Mouse (Mus musculus): ENCODE results near the gene Gm20538. TPM values are rescaled to one million over a fixed set of nuclear protein-coding genes. Genes with fewer than 3 reads are reported as not detected.

The Gm20538 gene
- total RNA-seq, 2 experiments from 2014 or later = not detected

DNA sequence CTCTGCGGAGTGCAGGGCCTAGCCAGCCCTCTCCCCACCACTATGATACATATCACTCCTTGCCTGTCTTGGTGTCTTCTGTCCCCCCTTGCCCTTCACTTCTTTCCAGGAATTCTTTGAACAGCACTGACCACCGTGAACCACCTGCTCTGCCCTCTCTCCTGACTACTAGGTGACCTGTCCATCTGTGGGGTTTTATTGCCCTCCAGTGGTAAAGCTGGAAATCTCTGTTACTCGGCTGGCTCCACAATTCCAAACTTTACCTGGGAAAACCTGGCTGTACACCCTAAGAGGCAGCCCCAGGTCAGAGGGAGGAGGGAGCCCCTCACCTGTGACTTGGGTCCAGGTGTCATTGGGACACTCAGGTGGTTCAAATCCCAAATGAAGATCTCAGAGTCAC, 17.3 kb downstream of the Gm20538 start:
- no peak for DNase-seq (ENCODE audit: low spot score in 2 of 2)

DNA sequence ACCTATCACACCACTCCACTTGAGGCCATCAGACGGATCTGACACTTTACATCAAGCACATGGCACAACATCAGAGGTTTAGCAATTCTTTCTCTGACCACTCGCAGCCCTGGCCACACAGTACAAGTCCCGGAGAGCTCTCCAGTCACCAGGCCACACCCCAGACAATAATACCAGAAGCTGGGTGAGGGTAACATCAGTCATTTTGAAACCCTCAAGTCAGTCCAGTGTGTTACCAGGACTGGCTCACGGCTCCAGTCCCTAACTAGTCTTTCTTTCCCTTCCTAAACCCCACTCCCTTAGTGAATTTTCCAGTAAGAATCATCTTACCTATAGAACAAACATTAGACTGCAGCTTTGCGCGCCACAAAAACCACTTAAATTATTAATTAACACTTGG, 22.6 kb downstream of the Gm20538 start:
- no peak for DNase-seq (ENCODE audit: low spot score in 2 of 2)

DNA sequence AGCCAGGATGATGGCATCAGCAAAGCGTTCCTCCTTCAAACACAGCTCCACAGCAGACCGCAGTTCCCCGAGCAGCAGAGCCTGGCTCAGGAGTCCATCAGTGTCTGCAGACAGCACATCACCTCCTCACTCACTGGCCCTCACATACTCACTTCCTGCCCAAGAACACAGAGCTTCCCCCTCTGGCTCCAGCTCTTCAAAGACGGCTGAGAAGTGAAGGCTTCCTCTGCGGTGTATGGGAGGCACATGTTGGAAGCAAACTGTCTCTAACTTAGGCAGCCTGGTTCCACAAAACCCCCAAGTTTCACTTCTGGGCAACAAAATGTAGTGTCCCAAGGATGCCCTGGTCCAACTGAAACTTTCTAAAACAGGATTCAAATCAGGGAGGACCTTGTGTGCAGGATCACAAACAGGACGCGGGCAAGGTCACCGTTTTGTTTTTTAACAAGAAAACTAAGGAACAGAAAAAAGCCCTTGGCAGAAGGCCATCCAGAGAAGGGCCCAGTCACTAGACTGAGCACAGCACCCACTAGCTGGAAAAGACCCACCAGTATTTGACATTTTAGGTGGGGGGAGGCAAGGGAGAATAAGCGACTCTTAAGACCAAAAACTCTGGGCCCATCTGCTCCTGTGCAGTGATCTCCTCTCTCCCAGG, 27.0 kb downstream of the Gm20538 start:
- DNase-seq (ENCODE audit: low spot score in 2 of 2) = no peak

DNA sequence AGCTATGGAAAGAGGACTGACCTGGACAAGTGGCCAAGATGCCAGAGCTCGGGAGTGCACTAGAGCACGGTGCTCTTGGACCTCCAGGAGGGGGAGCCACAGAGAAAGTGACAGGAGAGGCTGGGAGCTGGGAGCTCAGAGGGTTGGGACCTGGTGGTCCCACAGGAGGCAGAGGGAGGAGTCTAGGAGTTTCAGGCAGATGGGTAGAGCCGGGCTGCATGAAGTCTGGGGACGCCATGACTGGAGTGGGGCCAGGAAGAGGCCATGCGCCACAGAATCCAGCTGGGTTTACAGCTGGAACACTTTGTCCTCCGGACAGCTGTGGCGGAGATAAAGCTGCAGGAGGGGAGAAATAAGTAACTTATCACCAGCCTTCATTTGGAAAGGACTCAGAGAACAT, 33.5 kb downstream of the Gm20538 start:
- DNase-seq (ENCODE audit: low spot score in 2 of 2) = no peak

DNA sequence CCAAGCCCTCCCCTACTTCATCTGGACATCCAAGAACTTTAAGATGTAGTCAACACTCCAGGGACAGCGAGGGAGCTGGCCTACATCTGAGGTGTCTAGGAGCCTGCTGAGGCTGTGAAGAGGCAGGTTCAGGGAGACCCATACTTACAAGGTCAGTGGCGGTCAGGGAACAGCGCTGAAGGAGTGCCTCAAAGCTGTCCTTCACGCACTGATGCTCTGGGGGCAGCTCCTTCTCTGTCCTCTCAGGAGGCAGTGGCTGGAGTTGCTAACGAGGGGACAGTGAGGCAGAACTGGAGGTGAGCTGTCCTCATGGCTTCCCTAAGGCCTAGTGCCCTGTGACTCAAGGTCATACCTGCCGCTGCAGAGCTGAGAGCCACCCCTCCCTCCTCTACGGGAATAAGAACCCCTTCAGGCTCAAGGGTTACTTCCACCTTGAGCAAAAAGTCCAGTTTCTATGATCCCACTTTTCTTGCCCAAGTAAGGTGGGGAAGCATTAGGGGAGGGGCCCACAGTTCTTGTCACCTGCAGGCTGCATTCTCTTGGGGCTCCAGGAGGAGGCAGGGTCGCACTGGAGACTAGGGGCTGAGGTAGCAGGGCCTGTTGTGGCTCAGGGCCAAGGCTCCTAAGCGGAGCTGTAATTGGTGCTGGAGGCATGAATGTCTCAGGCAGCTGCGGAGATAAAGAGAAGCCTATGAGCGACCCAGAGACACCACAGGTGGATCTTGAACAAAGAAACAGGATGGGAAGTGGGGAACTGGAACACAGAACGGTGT, 34.4 kb downstream of the Gm20538 start:
- DNase-seq (ENCODE audit: low spot score in 2 of 2) = no peak

DNA sequence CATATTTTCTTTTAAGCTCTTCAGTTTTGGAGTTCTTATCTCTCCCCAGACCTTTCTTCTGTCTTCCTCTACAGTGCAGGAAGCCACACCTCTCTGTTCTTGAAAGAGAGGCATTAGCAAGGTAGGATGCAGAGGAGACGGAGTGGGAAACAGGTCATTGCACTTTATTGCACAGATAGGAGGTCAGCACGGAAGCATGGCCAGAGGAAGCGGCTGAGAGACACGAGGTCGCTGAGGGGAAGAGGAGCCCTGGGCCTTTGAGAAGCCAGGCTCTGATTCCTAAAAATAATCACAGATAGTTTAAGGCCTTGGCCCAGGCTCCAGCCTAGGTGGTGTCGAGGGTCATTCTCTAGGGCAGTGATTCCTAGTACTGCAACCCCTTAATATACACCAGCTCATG, 36.9 kb downstream of the Gm20538 start:
- no peak for DNase-seq (ENCODE audit: low spot score in 2 of 2)

DNA sequence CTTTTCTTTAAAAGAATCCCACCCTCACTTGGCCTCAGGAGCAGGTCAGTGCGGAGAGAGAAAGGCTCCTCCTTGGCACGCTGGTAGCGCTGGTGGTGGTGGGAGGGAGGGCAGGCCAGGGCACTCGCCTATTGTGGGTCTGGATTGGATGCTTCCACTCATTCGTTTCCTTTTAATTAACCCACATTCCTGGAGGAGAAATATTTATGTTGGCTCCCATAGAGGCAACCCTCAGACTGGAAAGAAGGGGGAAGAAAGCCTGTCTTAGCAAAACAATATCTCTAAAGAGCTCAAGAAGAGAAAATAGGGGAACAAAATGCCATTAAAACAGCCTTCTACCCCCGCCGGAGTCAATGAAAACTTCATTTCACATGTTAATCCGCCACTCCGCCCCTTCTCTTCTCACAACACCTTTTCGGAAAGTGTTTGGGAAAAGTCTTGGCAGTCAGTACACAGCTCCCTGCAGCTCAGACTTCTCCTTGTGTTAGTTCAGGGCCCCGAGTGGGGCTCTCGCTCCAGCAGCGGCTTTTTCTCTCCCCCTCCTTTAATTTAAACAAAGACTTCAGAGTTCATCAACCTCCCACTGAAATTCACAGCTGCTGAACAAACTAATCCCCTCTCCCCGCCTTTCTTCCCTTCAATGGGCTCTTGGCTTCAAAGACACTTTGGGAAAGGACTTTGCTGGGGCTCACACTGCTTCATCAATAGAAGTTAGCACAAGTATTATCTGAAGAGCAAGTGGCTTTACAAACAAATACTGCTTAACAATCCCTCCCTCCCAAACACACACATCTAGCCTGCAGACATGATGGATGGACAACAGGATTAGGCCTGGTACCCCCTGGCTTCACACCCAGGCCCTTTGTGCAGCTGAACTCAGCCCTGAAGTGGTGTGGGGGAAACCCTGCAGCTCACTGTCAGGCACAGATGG, 37.8 kb downstream of the Gm20538 start:
- no peak for DNase-seq (ENCODE audit: low spot score in 2 of 2)

DNA sequence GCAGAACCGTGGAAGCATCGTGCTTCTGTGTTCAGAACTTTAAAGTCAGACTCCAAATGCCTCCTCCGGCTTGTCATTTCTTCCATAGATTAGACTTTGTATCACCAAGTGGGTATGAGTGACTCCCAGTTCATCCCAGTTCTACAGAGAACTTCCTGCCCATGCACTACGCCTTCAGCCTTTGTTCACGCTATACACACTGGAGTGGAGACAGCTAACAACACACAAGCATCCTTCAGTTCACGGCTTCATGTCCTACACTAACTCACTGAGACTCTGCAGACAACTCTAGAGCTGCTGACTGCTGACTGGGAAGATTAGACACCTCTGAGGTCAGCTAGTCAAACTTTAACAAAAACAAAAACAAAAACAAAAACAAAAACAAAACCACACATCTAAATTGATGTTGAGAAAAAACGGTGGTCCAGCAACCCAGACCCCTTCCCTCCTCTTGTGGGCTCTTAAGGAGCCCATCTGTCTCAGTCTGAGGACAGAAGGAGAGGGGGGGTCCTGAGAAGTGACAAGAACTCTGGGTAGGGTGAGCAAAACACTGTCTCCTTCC, 38.6 kb downstream of the Gm20538 start:
- DNase-seq (ENCODE audit: low spot score in 2 of 2) = no peak

DNA sequence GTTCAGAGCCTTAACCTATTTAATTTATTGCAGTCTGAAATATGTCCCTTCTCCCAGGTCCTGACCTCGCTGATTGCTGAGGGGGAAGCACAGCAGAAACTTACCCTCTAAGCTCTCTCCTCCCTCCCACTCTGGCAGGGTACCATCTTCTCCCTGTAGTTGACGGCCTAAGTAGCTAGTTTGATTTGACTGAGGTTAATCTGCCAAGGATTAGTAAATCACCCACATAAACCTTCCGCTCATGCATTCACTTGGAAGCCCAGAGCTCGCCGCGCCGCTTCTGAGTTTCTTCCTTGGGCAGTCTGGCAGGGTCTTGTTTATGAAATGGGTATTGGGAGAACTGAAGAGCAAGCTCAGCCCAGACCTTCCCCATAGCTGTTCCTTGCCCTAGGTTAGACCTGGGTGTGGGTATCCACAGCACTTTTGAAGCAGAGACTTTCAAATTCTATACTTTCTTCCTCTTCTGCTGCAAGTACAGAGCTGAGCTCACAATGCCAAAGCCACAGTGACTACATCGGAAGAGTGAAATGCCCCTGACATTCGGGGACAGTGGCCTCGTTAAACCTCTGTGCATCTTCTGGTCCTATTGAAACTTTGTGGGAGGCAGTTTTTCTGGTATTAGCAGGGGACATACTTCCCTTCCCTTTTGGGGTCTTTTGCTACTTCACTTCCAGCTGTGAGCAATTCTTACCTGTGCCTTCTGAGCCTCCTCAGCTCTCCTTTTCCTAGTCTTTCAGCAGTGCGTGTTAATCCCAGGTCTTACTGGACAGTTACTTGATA, 39.4 kb downstream of the Gm20538 start:
- DNase-seq (ENCODE audit: low spot score in 2 of 2) = no peak

DNA sequence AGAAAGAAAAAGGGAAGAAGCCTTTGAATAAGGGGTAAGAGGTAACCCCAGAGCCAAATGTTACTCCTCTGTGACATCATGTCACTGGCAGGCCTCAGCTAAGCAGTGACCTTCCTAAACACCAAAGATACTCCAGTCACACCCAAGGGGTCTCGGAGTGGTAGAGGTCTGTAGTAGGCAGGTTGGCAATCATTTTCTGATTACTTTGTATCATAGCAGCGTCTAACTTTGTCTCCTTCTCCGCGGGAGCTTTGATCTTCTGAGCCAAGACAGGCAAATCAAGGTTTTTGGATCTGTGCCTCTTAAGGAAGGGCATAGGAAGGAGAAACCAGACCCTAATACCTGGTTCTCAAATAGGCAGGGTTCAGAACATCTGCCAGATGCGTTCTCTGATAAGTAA, 40.0 kb downstream of the Gm20538 start:
- no peak for DNase-seq (ENCODE audit: low spot score in 2 of 2)

DNA sequence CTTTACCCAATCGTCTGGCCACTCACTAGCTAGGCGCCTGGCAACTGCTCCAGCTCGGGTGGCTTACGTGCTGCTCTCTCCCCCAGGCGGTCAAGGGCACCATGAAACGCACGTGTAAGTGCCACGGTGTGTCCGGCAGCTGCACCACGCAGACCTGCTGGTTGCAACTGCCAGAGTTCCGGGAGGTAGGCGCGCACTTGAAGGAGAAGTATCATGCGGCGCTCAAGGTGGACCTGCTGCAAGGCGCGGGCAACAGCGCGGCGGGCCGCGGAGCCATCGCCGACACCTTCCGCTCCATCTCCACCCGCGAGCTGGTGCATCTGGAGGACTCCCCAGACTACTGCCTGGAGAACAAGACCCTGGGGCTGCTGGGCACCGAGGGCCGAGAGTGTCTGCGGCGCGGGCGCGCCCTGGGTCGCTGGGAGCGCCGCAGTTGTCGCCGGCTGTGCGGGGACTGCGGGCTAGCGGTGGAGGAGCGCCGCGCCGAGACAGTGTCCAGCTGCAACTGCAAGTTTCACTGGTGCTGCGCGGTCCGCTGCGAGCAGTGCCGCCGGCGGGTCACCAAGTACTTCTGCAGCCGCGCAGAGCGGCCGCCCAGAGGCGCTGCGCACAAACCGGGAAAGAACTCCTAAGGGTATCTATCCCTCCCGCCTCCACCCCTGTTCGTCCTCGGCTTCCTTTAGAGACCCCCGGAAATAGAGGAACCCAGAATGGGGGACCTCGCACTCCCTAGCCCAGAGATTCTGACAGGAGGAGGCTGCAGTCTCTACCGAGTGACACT, 41.0 kb downstream of the Gm20538 start:
- no peak for DNase-seq (ENCODE audit: low spot score in 2 of 2)

DNA sequence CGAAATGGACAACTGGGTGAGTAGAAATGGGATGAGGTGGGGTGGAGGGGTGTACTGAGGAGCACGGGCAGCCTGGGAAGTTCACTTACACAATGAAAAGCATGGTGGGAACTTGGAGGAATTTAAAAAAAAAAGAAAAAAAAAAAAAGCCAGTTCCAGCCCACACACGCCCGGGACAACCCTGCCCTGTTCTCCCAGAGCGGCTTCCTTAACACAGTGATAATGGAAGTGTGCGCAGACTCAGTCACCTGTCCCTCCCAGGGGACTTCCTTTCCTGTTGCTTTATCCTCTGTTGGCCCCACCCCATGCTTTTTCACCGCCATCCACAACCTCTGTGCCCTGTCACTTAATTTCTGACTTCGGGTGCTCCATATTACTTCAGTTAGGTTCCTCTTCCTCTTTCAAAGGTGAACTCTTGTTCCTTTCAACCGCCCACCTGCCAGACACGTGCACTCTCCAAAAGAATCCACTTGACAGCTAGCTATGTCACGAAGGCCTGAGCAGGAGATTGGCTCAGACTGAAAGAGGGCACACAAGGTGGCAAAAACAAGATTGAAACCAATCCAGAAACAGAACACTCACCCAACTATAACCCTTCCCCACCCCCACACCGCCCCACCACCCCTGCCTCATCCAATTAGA, 42.0 kb downstream of the Gm20538 start:
- DNase-seq (ENCODE audit: low spot score in 2 of 2) = no peak

DNA sequence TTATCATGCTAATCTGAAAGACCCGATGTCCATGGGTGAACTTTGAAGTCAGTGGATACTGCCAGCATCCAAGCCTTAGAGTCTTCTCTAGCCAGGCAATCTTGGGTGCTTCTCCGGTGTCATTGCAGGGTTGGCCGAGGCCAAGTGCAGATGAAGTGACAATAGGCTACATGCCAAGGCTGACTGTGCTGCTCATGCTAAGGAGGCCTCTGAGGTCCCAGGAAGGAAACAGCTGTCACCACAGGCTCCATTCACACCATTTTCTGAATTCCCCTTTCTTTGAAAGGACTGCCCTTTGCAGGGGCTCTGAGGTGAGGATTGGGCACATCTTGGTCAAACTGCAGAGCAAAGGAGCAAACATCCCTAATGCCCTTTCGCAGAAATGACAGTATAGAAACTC, 49.9 kb downstream of the Gm20538 start:
- no peak for DNase-seq (ENCODE audit: low spot score in 2 of 2)

DNA sequence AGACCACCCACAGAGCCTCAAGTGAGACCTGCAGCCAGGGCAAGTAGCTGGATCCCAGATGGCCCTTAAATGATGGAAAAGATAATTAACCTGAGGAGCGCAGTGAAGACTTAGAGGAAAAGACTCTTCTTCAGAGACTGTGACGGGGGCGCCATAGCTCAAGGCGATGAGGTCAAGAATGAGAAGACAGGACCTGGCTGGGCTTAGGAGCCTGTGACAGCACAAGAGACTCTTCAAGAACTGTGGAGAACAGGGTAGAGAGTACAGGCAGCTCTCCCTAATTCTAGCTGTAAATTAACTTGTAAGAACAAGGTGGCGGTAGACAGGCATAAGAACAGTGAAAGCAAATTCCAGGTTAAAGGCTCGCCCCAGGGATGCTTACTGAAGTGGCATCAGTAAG, 50.7 kb downstream of the Gm20538 start:
- DNase-seq (ENCODE audit: low spot score in 2 of 2) = no peak

DNA sequence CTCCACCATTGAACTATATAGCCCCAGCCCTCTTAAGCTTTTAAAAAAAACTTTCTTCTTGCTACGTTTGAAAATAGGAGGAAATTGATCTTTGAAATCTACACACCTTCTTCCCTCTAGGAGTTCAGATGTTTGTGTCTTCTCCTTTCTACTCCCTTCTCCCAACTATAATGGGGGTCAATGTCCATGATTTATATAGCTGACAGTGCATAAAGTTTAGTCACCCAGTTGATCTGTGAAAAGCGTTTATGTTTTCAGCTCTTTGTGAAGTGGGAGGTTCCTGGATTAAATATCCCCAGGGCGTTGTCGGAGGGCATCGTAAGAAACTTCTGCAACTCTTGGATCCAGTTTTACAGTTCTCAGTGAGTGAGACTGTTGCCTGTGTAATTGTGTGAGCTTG, 52.4 kb downstream of the Gm20538 start:
- no peak for DNase-seq (ENCODE audit: low spot score in 2 of 2)

DNA sequence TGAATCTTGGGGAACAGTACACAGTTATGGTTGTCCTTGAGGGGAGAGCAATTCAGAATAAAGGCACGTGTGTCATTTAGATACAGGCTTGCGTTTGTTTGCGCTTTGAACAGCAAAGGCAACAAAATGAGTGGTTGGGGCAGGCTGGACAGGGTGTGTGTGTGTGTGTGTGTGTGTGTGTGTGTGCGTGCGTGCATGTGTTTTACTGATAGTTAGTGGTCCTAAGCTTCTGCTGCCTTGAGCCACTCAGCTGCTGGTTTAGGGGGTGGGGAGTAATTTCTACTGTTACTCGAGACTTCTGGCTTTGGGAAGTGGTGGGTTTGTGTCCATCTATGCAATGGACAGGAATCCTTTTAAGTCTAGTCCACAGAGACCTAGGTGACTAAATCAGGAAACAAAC, 53.7 kb downstream of the Gm20538 start:
- DNase-seq (ENCODE audit: low spot score in 2 of 2) = no peak

DNA sequence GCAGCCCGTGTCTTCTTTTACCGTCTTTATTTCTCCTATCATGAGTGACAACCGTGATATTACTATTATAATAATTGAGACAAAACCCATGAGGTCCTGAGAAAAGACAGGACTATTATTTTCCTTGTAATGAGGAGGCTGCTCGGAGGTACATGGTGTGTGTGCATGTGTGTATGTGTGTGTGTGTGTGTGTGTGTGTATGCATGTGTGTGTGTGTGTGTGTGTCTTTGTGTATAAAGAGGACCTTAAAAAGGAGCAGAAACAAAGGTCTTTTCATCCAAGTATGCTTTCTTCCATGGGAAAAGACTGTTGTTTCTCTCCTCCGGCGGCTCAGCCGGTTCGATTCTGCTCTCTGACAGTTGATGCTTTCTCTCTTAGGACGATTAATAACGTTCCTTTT, 55.7 kb downstream of the Gm20538 start:
- DNase-seq (ENCODE audit: low spot score in 2 of 2) = no peak

DNA sequence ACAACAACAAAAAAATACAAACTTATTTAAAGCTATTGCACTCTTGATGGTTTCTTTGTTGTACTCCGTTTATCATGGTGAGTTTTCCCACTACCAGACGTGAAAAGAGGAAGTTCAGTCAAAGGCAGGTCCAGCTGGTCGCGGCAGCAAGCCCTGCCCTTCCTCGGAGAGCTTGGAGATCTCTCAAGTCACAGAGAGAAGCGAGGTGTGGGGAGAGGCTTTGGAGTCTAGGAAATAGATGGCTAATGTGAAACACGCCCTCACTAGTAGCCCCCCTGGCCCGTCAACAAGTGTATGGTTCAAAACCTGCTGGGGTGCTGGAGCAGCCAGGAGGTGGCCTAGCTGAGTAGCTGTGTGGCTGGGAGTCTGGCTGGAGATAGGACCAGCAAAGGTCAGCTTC, 56.1 kb downstream of the Gm20538 start:
- no peak for DNase-seq (ENCODE audit: low spot score in 2 of 2)

All from layer of hippocampus, adult 18-20 months (tissue).